Mouse (Mus musculus) ES-Bruce4 (cell line): ENCODE results near the gene Tsc22d4.

Source experiments
- CTCF ChIP-seq: IDR thresholded peaks from one replicate; pipeline ENCODE4 v1.8.1; 2011; ENCODE audit warnings: low read depth, low read length
- POLR2A ChIP-seq: IDR thresholded peaks from one replicate; pipeline ENCODE4 v1.8.1; 2011; ENCODE audit warnings: low read length; ENCODE audit not compliant: insufficient read depth

GRCm38 (mm10) chr5:137756106-137756505 lies 10.6 kb downstream of the Tsc22d4 start:
- TF ChIP-seq POLR2A (no peak), CTCF (no peak)
